Mouse (Mus musculus) left cerebral cortex, adult 11 months (tissue): Measurements from ENCODE around the gene Ift52.

ENCODE experiments used
- DNase-seq: peaks from one replicate; pipeline ENCODE4 v3.0.0; 2022; ENCODE audit warnings: low spot score

Ift52 gene

GRCm38 (mm10) chr2:163075234-163075633 is 58.1 kb downstream of the Ift52 start:
- no peak for DNase-seq

GRCm38 (mm10) chr2:163079041-163079440 is 61.9 kb downstream of the Ift52 start:
- no peak for DNase-seq

- no peak for DNase-seq
These were observed 65.4 kb downstream of the Ift52 start for GRCm38 (mm10) chr2:163082591-163082990.

- DNase-seq: no peak
These were observed 67.4 kb downstream of the Ift52 start for GRCm38 (mm10) chr2:163084519-163084918.

GRCm38 (mm10) chr2:163085047-163085446 is 67.9 kb downstream of the Ift52 start:
- no peak for DNase-seq

GRCm38 (mm10) chr2:163086561-163086960 is 69.4 kb downstream of the Ift52 start:
- no peak for DNase-seq

GRCm38 (mm10) chr2:163087728-163088127 is 70.6 kb downstream of the Ift52 start, which contains the start of gene Gtsf1l:
Gene Gtsf1l (minus strand): TSS chr2:163087855.
- no peak for DNase-seq

GRCm38 (mm10) chr2:163089475-163090123 is 72.4 kb downstream of the Ift52 start:
- DNase-seq: no peak

- DNase-seq: no peak
These were observed 77.8 kb downstream of the Ift52 start for GRCm38 (mm10) chr2:163094909-163095308.
